Mouse (Mus musculus): ENCODE data around the gene Padi3. TPM values are rescaled to one million over a fixed set of nuclear protein-coding genes. Genes with fewer than 3 reads are reported as not detected.
A peak's percentile ranks its signal among the peaks of the same experiment; 100 is the strongest.

Gene Padi3
- polyA plus RNA-seq, 1 experiment = 2.8 TPM

DNA sequence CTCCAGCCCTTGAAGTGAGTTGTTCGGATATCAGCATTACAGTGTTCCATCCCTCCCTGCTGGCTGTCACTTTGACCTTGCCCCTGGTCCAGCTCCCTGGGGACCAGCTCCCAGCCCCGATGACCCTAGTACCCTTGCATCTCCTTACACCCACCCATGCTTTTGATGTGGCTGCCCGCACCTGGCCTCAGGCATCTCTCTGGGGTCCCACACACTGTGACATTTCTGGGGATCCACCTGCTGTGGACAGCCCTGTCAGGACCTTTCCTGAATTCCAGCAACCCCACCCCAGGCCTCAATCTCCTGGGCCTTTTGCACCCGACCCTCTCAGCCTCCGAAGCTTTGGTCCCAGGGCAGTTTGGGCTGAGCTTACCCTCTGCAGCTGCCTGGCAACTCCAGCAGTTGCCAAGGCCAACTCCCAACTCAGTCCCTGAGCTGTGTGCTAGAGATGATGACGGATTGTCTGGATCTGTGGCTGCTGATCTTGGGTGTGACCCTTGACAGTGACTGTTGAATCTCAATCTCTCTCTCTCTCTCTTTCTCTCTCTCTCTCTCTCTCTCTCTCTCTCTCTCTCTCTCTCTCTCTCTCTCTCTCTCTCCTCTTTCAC lies 24.0 kb upstream of the Padi3 start:
- Histone ChIP-seq H3ac (ENCODE audit: control insufficient read depth, insufficient read length) (no peak overlapping the region), H3K27me3 (ENCODE audit: control insufficient read depth, insufficient read depth, insufficient read length) (peaks cover 5% of the 10 kb centered on the region), H3K36me3 (ENCODE audit: control insufficient read depth, insufficient read depth) (no peaks in the 10 kb centered on the region), H3K4me2 (ENCODE audit: low read depth) (no peak overlapping the region), H3K4me3 (no peak overlapping the region), H3K79me2 (ENCODE audit: control insufficient read depth, insufficient read depth) (no peaks in the 10 kb centered on the region)
- TF ChIP-seq POLR2A (IDR thresholded peaks at IDR 0.05; ENCODE audit: insufficient read length, low read depth) (no peak), MYOD1 (IDR thresholded peaks at IDR 0.05; ENCODE audit: control insufficient read depth in 1 of 3, insufficient read length in 2 of 3, low read depth in 2 of 3) (peak in 2 of 3 experiments; percentile 65 to 84), MYOG (IDR thresholded peaks at IDR 0.05; ENCODE audit: control insufficient read depth in 1 of 3, insufficient read depth in 1 of 3, insufficient read length in 2 of 3, low read depth in 2 of 3) (peak in 1 of 3 experiments; percentile 52), USF1 (IDR thresholded peaks at IDR 0.05; ENCODE audit: low read depth) (no peak)

GRCm38 (mm10) chr4:140832821-140833220 lies 22.4 kb upstream of the Padi3 start:
- TF ChIP-seq E2F4 (IDR thresholded peaks at IDR 0.05; ENCODE audit: insufficient read depth) = no peak
- TF ChIP-seq TCF12 (IDR thresholded peaks at IDR 0.05; ENCODE audit: insufficient read depth, poor library complexity, severe bottlenecking) = no peak
- no peak for TF ChIP-seq CEBPB (IDR thresholded peaks at IDR 0.05; ENCODE audit: insufficient read depth, poor library complexity, severe bottlenecking)
- TF ChIP-seq USF1 (IDR thresholded peaks at IDR 0.05; ENCODE audit: low read depth) = no peak
- TF ChIP-seq MYOD1 (IDR thresholded peaks at IDR 0.05; ENCODE audit: control insufficient read depth in 1 of 3, insufficient read length in 2 of 3, low read depth in 2 of 3) = no peak
- no peak for TF ChIP-seq TCF3 (IDR thresholded peaks at IDR 0.05; ENCODE audit: insufficient read length, low read depth)
- no peak for TF ChIP-seq MYOG (IDR thresholded peaks at IDR 0.05; ENCODE audit: control insufficient read depth in 1 of 3, insufficient read depth in 1 of 3, insufficient read length in 2 of 3, low read depth in 2 of 3)
- no peak for TF ChIP-seq SRF (IDR thresholded peaks at IDR 0.05; ENCODE audit: control insufficient read depth, insufficient read length, low read depth)
- no peak for TF ChIP-seq MAX (IDR thresholded peaks at IDR 0.05; ENCODE audit: low read depth)
- TF ChIP-seq REST (IDR thresholded peaks at IDR 0.05; ENCODE audit: insufficient read depth, insufficient read length) = no peak
- no peak for TF ChIP-seq POLR2A (IDR thresholded peaks at IDR 0.05; ENCODE audit: insufficient read length, low read depth)
- no peak for TF ChIP-seq POLR2AphosphoS2 (IDR thresholded peaks at IDR 0.05; ENCODE audit: insufficient read length, low read depth)
- H3K27me3 ChIP-seq (ENCODE audit: control insufficient read depth, insufficient read depth, insufficient read length) = peaks cover 9% of the 10 kb centered on the region
- no peaks in the 10 kb centered on the region for H3K36me3 ChIP-seq (ENCODE audit: control insufficient read depth, insufficient read depth)
- H3ac ChIP-seq (ENCODE audit: control insufficient read depth, insufficient read length) = no peak overlapping the region
- H3K79me2 ChIP-seq (ENCODE audit: control insufficient read depth, insufficient read depth) = no peaks in the 10 kb centered on the region
- H3K4me2 ChIP-seq (ENCODE audit: low read depth) = no peak overlapping the region
- H3K4me3 ChIP-seq = no peak overlapping the region

DNA sequence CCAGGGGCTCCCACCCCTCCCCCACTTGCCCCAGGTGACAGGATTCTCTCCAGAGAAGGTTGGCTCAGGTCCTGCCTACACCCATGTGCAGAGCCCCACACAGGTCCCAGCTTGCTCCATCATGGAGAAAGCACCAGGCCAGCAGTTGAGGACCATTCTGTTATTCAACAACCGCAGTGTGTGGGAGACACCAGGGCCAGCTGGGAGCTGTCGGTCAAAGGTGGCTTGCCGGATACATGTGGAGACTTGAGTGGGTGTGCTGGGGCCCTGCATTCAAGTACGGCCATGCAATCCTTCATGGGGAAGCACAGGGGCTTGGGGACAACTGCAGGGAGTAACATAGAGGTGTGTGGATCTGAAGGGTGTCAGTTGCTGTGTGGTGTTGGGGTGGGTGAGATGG lies 21.4 kb upstream of the Padi3 start:
- peaks cover 19% of the 10 kb centered on the region for H3K27me3 ChIP-seq (ENCODE audit: control insufficient read depth, insufficient read depth, insufficient read length)
- H3K36me3 ChIP-seq (ENCODE audit: control insufficient read depth, insufficient read depth) = no peaks in the 10 kb centered on the region
- TF ChIP-seq MYOD1 (IDR thresholded peaks at IDR 0.05; ENCODE audit: control insufficient read depth in 1 of 3, insufficient read length in 2 of 3, low read depth in 2 of 3) = peak in 1 of 3 experiments; percentile 80
- TF ChIP-seq REST (IDR thresholded peaks at IDR 0.05; ENCODE audit: insufficient read depth, insufficient read length) = no peak
- H3K4me2 ChIP-seq (ENCODE audit: low read depth) = no peak overlapping the region
- H3ac ChIP-seq (ENCODE audit: control insufficient read depth, insufficient read length) = no peak overlapping the region
- H3K79me2 ChIP-seq (ENCODE audit: control insufficient read depth, insufficient read depth) = no peaks in the 10 kb centered on the region
- no peak overlapping the region for H3K4me3 ChIP-seq

GRCm38 (mm10) chr4:140827237-140827636 lies 16.8 kb upstream of the Padi3 start:
- TF ChIP-seq POLR2AphosphoS2 (IDR thresholded peaks at IDR 0.05; ENCODE audit: insufficient read length, low read depth) = no peak
- no peak for TF ChIP-seq TCF3 (IDR thresholded peaks at IDR 0.05; ENCODE audit: insufficient read length, low read depth)
- no peak for TF ChIP-seq POLR2A (IDR thresholded peaks at IDR 0.05; ENCODE audit: insufficient read length, low read depth)
- no peak for TF ChIP-seq SRF (IDR thresholded peaks at IDR 0.05; ENCODE audit: control insufficient read depth, insufficient read length, low read depth)
- no peak for TF ChIP-seq E2F4 (IDR thresholded peaks at IDR 0.05; ENCODE audit: insufficient read depth)
- H3K4me2 ChIP-seq (ENCODE audit: low read depth) = no peak overlapping the region
- H3K4me3 ChIP-seq = no peak overlapping the region
- H3K36me3 ChIP-seq (ENCODE audit: control insufficient read depth, insufficient read depth) = no peaks in the 10 kb centered on the region
- peaks cover 24% of the 10 kb centered on the region for H3K27me3 ChIP-seq (ENCODE audit: control insufficient read depth, insufficient read depth, insufficient read length)
- no peaks in the 10 kb centered on the region for H3K79me2 ChIP-seq (ENCODE audit: control insufficient read depth, insufficient read depth)
- H3ac ChIP-seq (ENCODE audit: control insufficient read depth, insufficient read length) = no peak overlapping the region

DNA sequence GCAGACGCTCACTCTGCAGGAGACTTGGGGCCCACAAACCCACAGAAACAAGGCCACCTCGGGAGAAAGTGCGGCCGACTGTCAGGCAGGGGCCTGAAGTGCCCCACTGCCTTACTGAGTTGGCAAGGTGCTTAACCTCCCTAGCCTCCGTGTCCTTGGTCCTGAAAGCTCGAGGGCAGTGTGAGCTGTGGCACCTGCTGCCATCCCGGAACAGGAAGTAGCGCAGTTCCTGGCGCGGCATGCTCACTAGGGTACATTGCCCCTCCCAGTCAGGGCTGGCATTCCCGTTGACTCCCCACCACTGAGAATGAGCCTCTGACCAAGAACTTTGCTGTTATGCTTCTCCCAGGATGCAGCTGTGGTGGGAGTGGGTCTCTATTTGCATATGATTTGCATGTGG lies 15.5 kb upstream of the Padi3 start:
- TF ChIP-seq TCF12 (IDR thresholded peaks at IDR 0.05; ENCODE audit: insufficient read depth, poor library complexity, severe bottlenecking) (no peak), TCF3 (IDR thresholded peaks at IDR 0.05; ENCODE audit: insufficient read length, low read depth) (no peak), SRF (IDR thresholded peaks at IDR 0.05; ENCODE audit: control insufficient read depth, insufficient read length, low read depth) (no peak), REST (IDR thresholded peaks at IDR 0.05; ENCODE audit: insufficient read depth, insufficient read length) (no peak), POLR2A (IDR thresholded peaks at IDR 0.05; ENCODE audit: insufficient read length, low read depth) (no peak), MYOD1 (IDR thresholded peaks at IDR 0.05; ENCODE audit: control insufficient read depth in 1 of 3, insufficient read length in 2 of 3, low read depth in 2 of 3) (no peak), E2F4 (IDR thresholded peaks at IDR 0.05; ENCODE audit: insufficient read depth) (no peak), USF1 (IDR thresholded peaks at IDR 0.05; ENCODE audit: low read depth) (no peak), MYOG (IDR thresholded peaks at IDR 0.05; ENCODE audit: control insufficient read depth in 1 of 3, insufficient read depth in 1 of 3, insufficient read length in 2 of 3, low read depth in 2 of 3) (no peak), CEBPB (IDR thresholded peaks at IDR 0.05; ENCODE audit: insufficient read depth, poor library complexity, severe bottlenecking) (no peak), MAX (IDR thresholded peaks at IDR 0.05; ENCODE audit: low read depth) (no peak), POLR2AphosphoS2 (IDR thresholded peaks at IDR 0.05; ENCODE audit: insufficient read length, low read depth) (no peak)
- Histone ChIP-seq H3K4me2 (ENCODE audit: low read depth) (no peak overlapping the region), H3K36me3 (ENCODE audit: control insufficient read depth, insufficient read depth) (no peaks in the 10 kb centered on the region), H3K27me3 (ENCODE audit: control insufficient read depth, insufficient read depth, insufficient read length) (peaks cover 19% of the 10 kb centered on the region), H3K4me3 (no peak overlapping the region), H3ac (ENCODE audit: control insufficient read depth, insufficient read length) (no peak overlapping the region), H3K79me2 (ENCODE audit: control insufficient read depth, insufficient read depth) (no peaks in the 10 kb centered on the region)
